Mouse (Mus musculus) kidney, postnatal 25 days (tissue): ENCODE measurements at regions not wholly inside any gene's neighbourhood (a gene's known extent, or its start where the extent isn't known, plus 50 kb on each side); places are given as distances from the start of the nearest gene placed in this dataset.

Experiments used
- DNase-seq, 2 experiments: peaks; one replicate each; pipeline ENCODE4 v3.0.0; 2021; ENCODE audit warnings: mixed read lengths in 2 of 2

DNA sequence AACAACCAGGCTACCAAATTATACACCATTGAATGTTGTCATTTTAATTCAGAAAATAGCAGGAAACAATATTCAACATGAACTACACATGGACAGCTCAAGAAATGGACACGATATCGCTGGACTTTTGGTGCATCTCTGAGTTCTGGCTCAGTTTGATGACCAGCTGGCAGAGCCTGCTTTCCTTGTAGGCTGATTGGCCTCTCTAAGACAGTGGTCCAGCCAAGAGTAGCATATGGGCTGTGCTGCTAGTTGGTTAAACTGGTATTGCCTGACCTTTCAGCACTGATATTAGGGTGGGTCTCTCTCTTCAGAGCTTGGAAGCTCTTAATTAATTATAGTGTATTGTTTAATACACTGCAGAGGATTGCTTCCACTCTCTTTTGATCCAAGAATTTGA, 705.8 kb upstream of the Ddx18 start:
- DNase-seq: no peak

DNA sequence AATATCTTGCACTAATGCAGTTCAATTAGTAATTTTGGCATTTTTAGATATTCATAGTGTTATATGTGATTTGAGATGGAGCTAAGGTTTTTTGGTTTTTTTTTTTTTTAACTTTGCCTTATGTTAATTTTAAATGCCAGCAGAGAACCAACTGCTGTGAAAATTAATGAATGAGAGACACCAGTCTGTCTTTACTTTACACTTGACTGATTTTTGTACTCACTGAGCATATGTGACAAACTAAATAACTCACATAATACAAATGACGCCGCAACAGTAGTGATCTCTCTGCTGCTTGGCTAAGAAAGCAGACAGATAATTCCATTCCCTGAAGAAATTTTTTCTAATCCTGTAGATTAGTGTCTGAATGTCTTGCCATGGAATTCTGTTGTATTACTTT, 675.2 kb upstream of the Ddx18 start:
- no peak for DNase-seq

- no peak for DNase-seq
These were observed 673.7 kb upstream of the Ddx18 start for GRCm38 (mm10) chr1:122241511-122241910.

DNA sequence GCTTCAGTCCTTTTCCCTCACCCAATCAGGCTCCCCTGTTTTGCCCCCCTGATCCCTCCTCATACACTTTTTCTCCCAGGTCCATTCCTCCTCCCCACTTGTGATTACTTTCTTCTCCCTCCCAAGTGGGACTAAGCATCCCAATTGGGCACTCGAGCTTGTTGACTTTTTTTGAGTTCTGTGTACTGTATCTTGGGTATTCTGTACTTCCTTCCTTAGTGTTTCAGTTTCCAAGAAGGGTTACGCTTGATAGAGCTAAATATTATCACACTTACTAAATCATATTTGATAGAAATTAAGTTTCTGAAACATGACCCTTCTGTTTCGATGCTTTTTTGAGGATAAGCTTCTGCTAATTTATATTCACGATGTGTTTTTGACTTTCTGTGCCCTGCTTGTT, 662.7 kb upstream of the Ddx18 start:
- DNase-seq: no peak

DNA sequence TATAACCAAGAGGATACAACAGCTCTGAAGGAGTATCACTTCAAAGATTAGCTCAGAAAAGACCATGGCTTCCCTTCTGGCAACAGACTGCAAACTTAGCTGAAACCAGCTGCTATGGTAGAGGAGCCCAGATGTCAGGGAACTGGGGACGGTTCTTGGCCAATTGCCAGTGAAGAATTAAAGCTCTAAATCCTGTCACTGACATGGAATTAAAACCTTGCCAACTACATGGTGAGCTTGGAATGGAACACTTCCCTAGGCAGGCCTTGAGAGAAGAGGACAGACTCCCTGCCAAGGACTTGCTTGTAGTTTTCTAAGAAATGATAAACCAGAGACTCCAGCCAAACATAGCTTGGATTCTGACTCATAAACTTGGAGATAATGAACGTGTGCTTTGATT, 644.7 kb upstream of the Ddx18 start:
- DNase-seq: no peak

DNA sequence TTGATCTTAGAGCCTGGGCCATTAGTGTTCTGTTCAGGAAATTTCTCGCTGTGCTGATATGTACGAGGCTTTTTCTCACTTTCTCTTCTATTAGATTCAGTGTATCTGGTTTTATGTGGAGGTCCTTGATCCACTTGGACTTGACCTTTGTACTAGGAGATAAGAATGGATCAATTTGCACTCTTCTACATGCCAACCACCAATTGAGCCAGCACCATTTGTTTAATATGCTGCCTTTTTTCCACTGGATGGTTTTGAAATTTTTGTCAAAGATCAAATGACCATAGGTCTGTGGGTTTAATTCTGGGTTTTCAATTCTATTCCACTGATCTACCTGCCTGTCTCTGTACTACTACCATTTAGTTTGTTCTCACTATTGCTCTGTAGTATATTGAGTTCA, 640.8 kb upstream of the Ddx18 start:
- no peak for DNase-seq

DNA sequence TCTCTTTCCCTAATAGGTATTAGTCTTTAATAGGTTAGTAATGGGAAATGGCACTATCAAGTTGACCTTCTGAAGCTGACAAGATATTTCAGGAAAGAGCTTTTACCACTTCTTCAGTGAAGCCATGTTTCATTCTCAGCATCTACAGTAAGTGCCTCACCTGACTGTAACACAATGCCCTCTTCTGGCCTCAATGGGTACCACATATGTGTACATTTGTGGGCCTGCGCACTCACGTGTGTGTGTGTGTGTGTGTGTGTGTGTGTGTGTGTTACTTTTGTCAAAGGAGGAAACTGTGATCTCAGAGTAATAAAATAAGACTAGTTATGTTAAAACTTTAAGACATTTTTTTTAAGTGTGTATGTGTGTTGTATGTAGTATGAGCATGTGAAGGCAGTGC, 601.8 kb upstream of the Ddx18 start:
- peak in 1 of 2 experiments; percentile 10 for DNase-seq

- no peak for DNase-seq
These were observed 594.0 kb upstream of the Ddx18 start for GRCm38 (mm10) chr1:122161798-122162197.

DNA sequence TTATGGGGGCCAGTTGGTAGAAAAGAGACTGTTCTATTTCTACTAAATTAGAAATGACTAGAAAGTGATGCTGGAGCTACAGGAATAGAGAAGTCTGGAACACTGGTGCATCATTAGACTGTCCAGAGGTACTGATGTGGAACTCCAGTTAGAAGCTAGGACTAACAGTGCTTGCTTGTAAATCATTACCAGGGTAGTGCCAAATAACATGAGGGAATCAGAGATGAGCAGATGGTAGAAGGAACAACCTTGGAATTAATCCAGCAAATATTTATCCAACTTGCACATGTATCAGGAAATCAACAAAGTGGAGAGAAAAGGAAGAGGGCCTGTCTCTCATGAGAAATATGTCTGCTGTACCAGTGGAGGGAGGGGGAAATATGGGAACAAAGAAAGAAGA, 573.6 kb upstream of the Ddx18 start:
- no peak for DNase-seq

- no peak for DNase-seq
These were observed 556.2 kb upstream of the Ddx18 start for GRCm38 (mm10) chr1:122123954-122124353.

GRCm38 (mm10) chr1:122095726-122096125, 527.9 kb upstream of the Ddx18 start:
- DNase-seq: no peak

GRCm38 (mm10) chr1:122082481-122082880, 514.7 kb upstream of the Ddx18 start:
- no peak for DNase-seq

DNA sequence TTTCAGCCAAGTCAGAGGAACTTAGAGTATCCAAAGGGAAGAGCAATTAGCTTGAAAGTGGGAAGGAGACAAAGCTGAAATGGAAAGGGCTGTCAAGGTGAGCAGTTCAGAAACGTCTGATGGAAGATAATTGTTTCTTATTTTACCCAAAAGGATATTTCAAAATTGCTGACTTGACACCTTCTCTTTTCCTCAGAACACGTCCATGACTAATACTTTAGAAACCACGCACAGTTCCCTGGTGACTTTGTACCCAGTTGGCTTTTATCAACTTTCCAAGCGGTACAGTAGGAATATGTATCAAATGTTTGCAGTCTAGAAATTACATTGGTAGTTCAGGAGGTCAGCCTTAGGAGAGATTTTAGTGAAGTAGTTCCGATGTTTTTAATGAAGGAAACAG, 508.3 kb upstream of the Ddx18 start:
- no peak for DNase-seq

- DNase-seq: no peak
These were observed 487.4 kb upstream of the Ddx18 start for GRCm38 (mm10) chr1:122055146-122055545.

- DNase-seq: no peak
These were observed 480.4 kb upstream of the Ddx18 start for GRCm38 (mm10) chr1:122048112-122048725.

DNA sequence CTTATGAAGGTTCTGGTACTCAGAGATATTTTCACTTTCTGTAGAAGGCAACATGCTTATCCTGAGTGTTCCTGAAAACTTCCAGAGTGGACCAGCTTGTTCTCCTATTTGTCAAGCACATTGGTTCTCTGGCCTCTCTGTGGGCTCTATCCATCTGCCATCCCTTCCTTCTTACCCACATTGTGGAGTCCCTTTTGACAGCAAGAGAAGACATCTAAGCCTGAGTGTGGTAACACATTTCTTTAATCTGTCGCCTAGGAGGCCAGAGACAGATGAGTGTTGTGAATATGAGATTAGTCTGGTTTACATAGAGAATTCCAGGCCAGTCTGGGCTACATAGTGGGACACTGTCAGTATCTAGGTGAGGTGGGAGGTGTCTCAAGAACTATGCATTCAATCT, 476.1 kb upstream of the Ddx18 start:
- no peak for DNase-seq

DNA sequence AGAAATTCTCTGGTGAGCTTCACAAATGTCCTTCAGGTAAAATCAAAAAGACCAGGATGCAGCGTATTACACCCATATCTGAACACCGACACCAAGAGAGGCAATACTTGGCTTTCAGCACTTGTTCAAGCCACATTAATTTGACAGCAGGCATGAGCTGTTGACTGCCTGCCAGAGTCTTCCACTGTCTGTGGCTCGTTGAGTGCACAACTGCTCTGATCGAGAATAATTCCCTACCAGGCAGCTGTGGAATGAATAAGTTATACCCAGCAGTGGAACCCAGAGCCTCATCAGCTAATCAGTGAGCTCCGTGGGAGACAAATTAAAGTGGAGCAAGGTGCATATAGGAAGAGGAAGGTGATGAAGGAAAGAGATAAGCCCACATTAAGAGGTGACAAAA, 475.3 kb upstream of the Ddx18 start:
- DNase-seq: no peak

- no peak for DNase-seq
These were observed 440.0 kb upstream of the Ddx18 start for GRCm38 (mm10) chr1:122007749-122008148.

- DNase-seq: no peak
These were observed 428.7 kb upstream of the Ddx18 start for GRCm38 (mm10) chr1:121996461-121996860.

GRCm38 (mm10) chr1:121990653-121991052, 422.9 kb upstream of the Ddx18 start:
- DNase-seq: no peak

- no peak for DNase-seq
These were observed 391.2 kb upstream of the Ddx18 start for GRCm38 (mm10) chr1:121958942-121959341.

GRCm38 (mm10) chr1:121935911-121936310, 368.1 kb upstream of the Ddx18 start:
- no peak for DNase-seq
